Mouse (Mus musculus) WW6 (cell line): ENCODE results near the gene Parva.

ENCODE experiments used
- DNase-seq: peaks from one replicate; pipeline ENCODE4 v3.0.0-alpha.2; 2013; ENCODE audit warnings: low read depth, low spot score

Gene Parva

GRCm38 (mm10) chr7:112512257-112512656, 85.0 kb downstream of the Parva start:
- DNase-seq = no peak

GRCm38 (mm10) chr7:112512895-112513294, 85.6 kb downstream of the Parva start:
- DNase-seq = no peak

GRCm38 (mm10) chr7:112514636-112515193, 87.4 kb downstream of the Parva start:
- no peak for DNase-seq

- DNase-seq = no peak
Measured at GRCm38 (mm10) chr7:112525465-112525864, 98.2 kb downstream of the Parva start.

- DNase-seq = no peak
Measured at GRCm38 (mm10) chr7:112526226-112526625, 98.9 kb downstream of the Parva start.

GRCm38 (mm10) chr7:112527230-112527629, 99.9 kb downstream of the Parva start:
- no peak for DNase-seq

GRCm38 (mm10) chr7:112528059-112528458, 100.8 kb downstream of the Parva start:
- no peak for DNase-seq

- DNase-seq = no peak
Measured at GRCm38 (mm10) chr7:112528582-112529360, 101.5 kb downstream of the Parva start.

GRCm38 (mm10) chr7:112530924-112531323, 103.6 kb downstream of the Parva start:
- DNase-seq = no peak

- DNase-seq = no peak
Measured at GRCm38 (mm10) chr7:112534148-112534547, 106.8 kb downstream of the Parva start.

- peak; percentile 43 for DNase-seq
Measured at GRCm38 (mm10) chr7:112535408-112535921, 108.2 kb downstream of the Parva start.

- no peak for DNase-seq
Measured at GRCm38 (mm10) chr7:112549136-112549535, 121.8 kb downstream of the Parva start.

- no peak for DNase-seq
Measured at GRCm38 (mm10) chr7:112561504-112561903, 134.2 kb downstream of the Parva start.

GRCm38 (mm10) chr7:112567004-112567403, 139.7 kb downstream of the Parva start:
- no peak for DNase-seq

GRCm38 (mm10) chr7:112568961-112569360, 141.7 kb downstream of the Parva start:
- no peak for DNase-seq

- no peak for DNase-seq
Measured at GRCm38 (mm10) chr7:112581621-112582020, 154.3 kb downstream of the Parva start.

- no peak for DNase-seq
Measured at GRCm38 (mm10) chr7:112582882-112583405, 155.6 kb downstream of the Parva start.

GRCm38 (mm10) chr7:112587449-112587848, 160.1 kb downstream of the Parva start:
- DNase-seq = no peak

- no peak for DNase-seq
Measured at GRCm38 (mm10) chr7:112589530-112589929, 162.2 kb downstream of the Parva start.

GRCm38 (mm10) chr7:112593586-112593985, 166.3 kb downstream of the Parva start:
- DNase-seq = no peak

- no peak for DNase-seq
Measured at GRCm38 (mm10) chr7:112595226-112595850, 168.0 kb downstream of the Parva start.

- DNase-seq = no peak
Measured at GRCm38 (mm10) chr7:112599650-112600049, 172.3 kb downstream of the Parva start.
